Mouse (Mus musculus) heart, postnatal 0 days (tissue): ENCODE data around the gene Cdc42se2. TPM values are rescaled to one million over a fixed set of nuclear protein-coding genes. Genes with fewer than 3 reads are reported as not detected.

ENCODE experiments used
- ATAC-seq: fragments of 200-750 bp; cut with Nextera tagmentation; 2 replicates; pipeline ENCODE4 v1.8.0; 2017; ENCODE audit warnings: low read depth, moderate number of reproducible peaks, moderate library complexity; ENCODE audit not compliant: insufficient read depth
- DNase-seq: peaks from one replicate; pipeline ENCODE4 v3.0.0-alpha.2; 2016; ENCODE audit warnings: low spot score
- H3K27ac ChIP-seq: fragments of 300-500 bp; sonication (generic); 2 replicates; pipeline ENCODE4 v1.5.1; 2014; ENCODE audit warnings: low read depth, mild to moderate bottlenecking
- H3K27me3 ChIP-seq: fragments of 300-500 bp; sonication (generic); 2 replicates; pipeline ENCODE4 v1.6.1; 2014; ENCODE audit warnings: low read length, mixed read lengths; ENCODE audit not compliant: control insufficient read depth, insufficient read depth
- H3K36me3 ChIP-seq: fragments of 300-500 bp; sonication (generic); replicated peaks from 2 replicates; pipeline ENCODE4 v1.6.1; 2014; ENCODE audit warnings: low read length, mixed read lengths; ENCODE audit not compliant: control insufficient read depth, insufficient read depth
- H3K4me1 ChIP-seq: fragments of 300-500 bp; sonication (generic); 2 replicates; pipeline ENCODE4 v1.6.1; 2014; ENCODE audit warnings: antibody characterized with exemption; ENCODE audit not compliant: control insufficient read depth, insufficient read depth
- H3K4me2 ChIP-seq: fragments of 300-500 bp; sonication (generic); 2 replicates; pipeline ENCODE4 v1.6.1; 2014; ENCODE audit warnings: low read depth, mild to moderate bottlenecking, low read length, moderate library complexity
- H3K4me3 ChIP-seq: fragments of 300-500 bp; sonication (generic); 2 replicates; pipeline ENCODE4 v1.5.1; 2014; ENCODE audit warnings: low read depth, low read length
- H3K9ac ChIP-seq: fragments of 300-500 bp; sonication (generic); replicated peaks from 2 replicates; pipeline ENCODE4 v1.6.1; 2014; ENCODE audit warnings: low read depth, low read length, mixed read lengths
- H3K9me3 ChIP-seq: fragments of 300-500 bp; sonication (generic); replicated peaks from 2 replicates; pipeline ENCODE4 v1.6.1; 2016; ENCODE audit warnings: low read length; ENCODE audit not compliant: control insufficient read depth
- CTCF ChIP-seq: IDR thresholded peaks from 2 replicates; pipeline ENCODE4 v1.5.1; 2016; ENCODE audit warnings: antibody characterized with exemption, control low read depth, low read depth
- EP300 ChIP-seq: IDR thresholded peaks from 2 replicates; pipeline ENCODE4 v1.6.1; 2016; ENCODE audit warnings: antibody characterized with exemption, low read depth
- WGBS: fragments of 180-500 bp; shearing (Covaris S2); extraction: QIAGEN DNeasy Blood & Tissue Kit; methylation state at CpG from one replicate; pipeline ENCODE4 v1.1.7; 2014; 5-methylcytosine and 5-hydroxymethylcytosine counted together
- polyA plus RNA-seq: library from polyadenylated mRNA; unstranded; fragments of >200 nt; fragmentation: Nextera tagmentation; extraction: Ambion mirVana; gene quantifications from 2 replicates; pipeline ENCODE4 v1.2.1, GENCODE M21; 2015
- total RNA-seq: library from RNA; depleted of rRNA; stranded (reverse); fragments of >200 nt; gene quantifications from 2 replicates; pipeline ENCODE4 v1.2.3, GENCODE M21; 2014; ENCODE audit warnings: low replicate concordance

Gene Cdc42se2
- total and polyA plus RNA-seq, 2 experiments from 2014 or later, result 50.2 to 53.6 TPM

DNA sequence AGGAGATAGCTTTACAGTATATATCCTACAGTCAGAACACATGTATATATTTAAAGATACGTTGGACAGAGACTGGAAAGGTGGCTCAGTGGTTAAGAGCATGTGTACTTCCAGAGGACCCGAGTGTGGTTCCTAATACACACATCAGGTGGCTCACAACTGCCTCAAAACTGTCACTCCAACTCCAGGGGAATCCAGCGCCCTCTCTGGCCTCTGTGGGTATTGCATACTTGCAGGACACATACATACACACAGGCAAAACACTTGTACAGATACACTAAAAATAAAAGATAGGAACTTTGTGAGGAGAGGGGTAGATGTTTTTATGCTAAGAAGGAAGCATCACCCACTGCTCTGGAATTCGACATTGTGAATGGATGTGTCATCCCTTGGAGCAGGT lies 38.3 kb upstream of the Cdc42se2 start:
- WGBS, result 79% methylated on average over 4 of the region's 4 CpGs
- ATAC-seq (no peak), DNase-seq (no peak)

GRCm38 (mm10) chr11:54823467-54823866 lies 36.0 kb upstream of the Cdc42se2 start:
- no peak for ATAC-seq
- no peak overlapping the region for H3K9ac ChIP-seq
- peaks cover 4% of the 10 kb centered on the region; the same call in 1 of the 2 replicates for H3K9me3 ChIP-seq
- no peak overlapping the region for H3K27ac ChIP-seq
- H3K36me3 ChIP-seq, result no peaks in the 10 kb centered on the region
- WGBS, result 61% methylated on average over 4 of the region's 4 CpGs
- no peak for TF ChIP-seq EP300
- TF ChIP-seq CTCF, result no peak
- no peaks in the 10 kb centered on the region for H3K27me3 ChIP-seq
- no peaks in the 10 kb centered on the region for H3K4me1 ChIP-seq
- H3K4me2 ChIP-seq, result no peak overlapping the region
- DNase-seq, result no peak
- H3K4me3 ChIP-seq, result no peak overlapping the region

More for the DNA sequence above, 38.3 kb upstream of the Cdc42se2 start:
- H3K36me3 ChIP-seq, result no peaks in the 10 kb centered on the region
- no peak for TF ChIP-seq CTCF
- no peak for TF ChIP-seq EP300
- no peak overlapping the region for H3K4me2 ChIP-seq
- no peaks in the 10 kb centered on the region for H3K27me3 ChIP-seq
- H3K4me3 ChIP-seq, result no peak overlapping the region
- no peaks in the 10 kb centered on the region for H3K4me1 ChIP-seq
- no peak overlapping the region for H3K9ac ChIP-seq
- H3K9me3 ChIP-seq, result peaks cover 4% of the 10 kb centered on the region; the same call in 1 of the 2 replicates
- no peak overlapping the region for H3K27ac ChIP-seq

DNA sequence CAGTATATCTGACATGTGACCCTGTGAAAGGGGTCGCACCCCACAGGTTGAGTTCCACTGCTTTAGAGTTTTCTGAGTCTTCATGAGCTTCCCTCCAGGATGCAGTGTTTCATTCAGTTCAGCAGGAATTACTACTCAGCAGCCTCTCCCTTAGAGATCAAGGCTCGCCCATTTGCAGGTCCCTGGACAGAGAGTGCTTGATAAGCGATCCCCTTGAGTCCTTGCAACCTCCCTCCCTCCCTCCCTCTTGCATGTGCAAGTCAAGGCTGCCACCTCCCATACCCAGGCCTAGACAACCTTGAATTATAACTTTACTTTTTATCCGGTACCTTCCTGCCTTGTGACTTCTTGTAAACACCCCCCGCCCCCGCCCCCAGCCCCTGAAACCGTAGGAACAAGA lies 32.0 kb upstream of the Cdc42se2 start:
- Histone ChIP-seq H3K4me1 (no peaks in the 10 kb centered on the region), H3K36me3 (no peaks in the 10 kb centered on the region), H3K4me3 (no peak overlapping the region), H3K9ac (no peak overlapping the region), H3K9me3 (no peaks in the 10 kb centered on the region), H3K27ac (no peak overlapping the region), H3K4me2 (no peak overlapping the region), H3K27me3 (no peaks in the 10 kb centered on the region)
- TF ChIP-seq CTCF (no peak), EP300 (no peak)
- no peak for DNase-seq
- 78% methylated on average over 7 of the region's 7 CpGs for WGBS
- no peak for ATAC-seq

DNA sequence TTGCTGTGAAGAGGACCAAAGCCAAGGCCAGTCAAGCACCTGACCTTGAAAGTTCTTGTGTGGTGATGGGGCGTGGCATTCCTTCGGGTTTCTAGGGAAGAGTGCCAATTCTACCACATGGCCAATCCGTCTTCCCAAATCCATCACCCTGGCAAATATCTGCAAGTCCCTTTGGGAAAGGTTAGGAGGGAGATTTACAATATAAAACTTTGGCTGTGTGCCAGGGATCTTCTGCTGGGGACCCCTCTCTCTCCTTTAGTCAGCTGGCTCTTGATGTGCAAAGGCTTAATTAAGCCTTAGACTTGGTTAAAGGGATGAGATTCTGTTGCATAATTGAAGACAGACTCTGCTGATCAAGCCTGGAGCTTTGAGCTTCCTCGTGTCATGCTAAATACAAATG lies 30.0 kb upstream of the Cdc42se2 start:
- 53% methylated on average over 4 of the region's 4 CpGs for WGBS
- H3K4me1 ChIP-seq, result 0 out of 2 replicates have a peak, but pooled peaks cover 3% of the 10 kb centered on the region

GRCm38 (mm10) chr11:54815659-54816058 lies 28.2 kb upstream of the Cdc42se2 start:
- H3K4me2 ChIP-seq, result no peak overlapping the region
- TF ChIP-seq EP300 (no peak), CTCF (no peak)
- no peaks in the 10 kb centered on the region for H3K27me3 ChIP-seq
- H3K4me1 ChIP-seq, result 0 out of 2 replicates have a peak, but pooled peaks cover 3% of the 10 kb centered on the region
- no peak overlapping the region for H3K4me3 ChIP-seq
- no peak overlapping the region for H3K27ac ChIP-seq
- H3K36me3 ChIP-seq, result no peaks in the 10 kb centered on the region
- H3K9ac ChIP-seq, result no peak overlapping the region
- no peak for ATAC-seq
- no peak for DNase-seq
- no peaks in the 10 kb centered on the region for H3K9me3 ChIP-seq

More for the DNA sequence above, 30.0 kb upstream of the Cdc42se2 start:
- H3K27me3 ChIP-seq, result no peaks in the 10 kb centered on the region
- no peak overlapping the region for H3K4me3 ChIP-seq
- no peak overlapping the region for H3K4me2 ChIP-seq
- DNase-seq (no peak), ATAC-seq (no peak)
- H3K27ac ChIP-seq, result no peak overlapping the region
- TF ChIP-seq EP300, result no peak
- no peak for TF ChIP-seq CTCF
- H3K9me3 ChIP-seq, result no peaks in the 10 kb centered on the region
- no peak overlapping the region for H3K9ac ChIP-seq
- no peaks in the 10 kb centered on the region for H3K36me3 ChIP-seq

- DNase-seq, result peak; percentile 16
- 55% methylated on average over 8 of the region's 8 CpGs for WGBS
- no peak overlapping the region for H3K27ac ChIP-seq
- no peak overlapping the region for H3K4me3 ChIP-seq
- no peaks in the 10 kb centered on the region for H3K27me3 ChIP-seq
- no peak overlapping the region for H3K4me2 ChIP-seq
- no peaks in the 10 kb centered on the region for H3K9me3 ChIP-seq
- H3K9ac ChIP-seq, result no peak overlapping the region
- no peak for TF ChIP-seq EP300
- TF ChIP-seq CTCF, result no peak
- H3K36me3 ChIP-seq, result no peaks in the 10 kb centered on the region
- 0 out of 2 replicates have a peak, but pooled peaks cover 3% of the 10 kb centered on the region for H3K4me1 ChIP-seq
- ATAC-seq, result no peak; the same call in 1 of the 2 replicates
Measured at GRCm38 (mm10) chr11:54812812-54813516, 25.5 kb upstream of the Cdc42se2 start.
